Mouse (Mus musculus): ENCODE results near the gene Dusp5. TPM values are rescaled to one million over a fixed set of nuclear protein-coding genes. Genes with fewer than 3 reads are reported as not detected.
A peak's percentile ranks its signal among the peaks of the same experiment; 100 is the strongest.
"Not testable (repeated sequence)": the region's sequence is repeated elsewhere in the genome, so short reads cannot be mapped to it uniquely, and the experiment has no call there.

Dusp5 gene
- polyA plus RNA-seq, 1 experiment from 2014 or later: 2.2 TPM

- no peak overlapping the region for H3K9ac ChIP-seq (ENCODE audit: low read depth, low read length)
- H3K4me2 ChIP-seq (ENCODE audit: low read depth, low read length): no peak overlapping the region
- H3K27ac ChIP-seq (replicated peaks; ENCODE audit: low read depth, low read length): no peak overlapping the region
- H3K9me3 ChIP-seq (ENCODE audit: control insufficient read depth, low read length): no peaks in the 10 kb centered on the region
- no peak overlapping the region for H3K4me3 ChIP-seq (ENCODE audit: low read depth, low read length)
- DNase-seq (ENCODE audit: low spot score) (no peak), ATAC-seq (ENCODE audit: low read depth) (no peak)
- no peaks in the 10 kb centered on the region for H3K36me3 ChIP-seq (ENCODE audit: control insufficient read depth, insufficient read depth, low read length)
- no peaks in the 10 kb centered on the region for H3K4me1 ChIP-seq (ENCODE audit: control insufficient read depth, insufficient read depth, low read length)
- WGBS: 87% methylated on average over 4 of the region's 4 CpGs
- H3K27me3 ChIP-seq (replicated peaks; ENCODE audit: control insufficient read depth, insufficient read depth, low read length): no peaks in the 10 kb centered on the region
These were observed 36.4 kb upstream of the Dusp5 start for GRCm38 (mm10) chr19:53492528-53492927.

DNA sequence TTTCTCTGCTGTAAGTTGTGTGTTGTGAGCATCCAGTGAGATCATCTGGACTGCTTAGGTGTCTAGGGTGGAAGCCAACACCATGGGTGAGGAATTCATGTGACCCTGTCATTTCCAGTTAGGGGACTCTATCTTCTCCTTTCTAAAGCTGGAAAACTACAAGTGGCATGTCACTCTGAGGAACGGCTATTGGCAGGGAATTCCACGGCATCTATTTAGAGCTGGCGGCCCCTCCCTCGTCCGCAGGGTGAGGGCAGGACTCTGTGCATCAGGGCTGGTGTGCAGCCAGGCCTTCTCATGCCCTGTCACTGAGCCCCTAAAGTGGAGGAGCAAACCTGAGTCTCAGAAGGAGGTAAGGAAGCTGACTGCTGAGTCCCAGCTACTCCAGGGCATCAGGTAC, 35.0 kb upstream of the Dusp5 start:
- no peak for ATAC-seq (ENCODE audit: low read depth)
- H3K27ac ChIP-seq (replicated peaks; ENCODE audit: low read depth, low read length): no peak overlapping the region
- no peak for DNase-seq (ENCODE audit: low spot score)
- no peaks in the 10 kb centered on the region for H3K27me3 ChIP-seq (replicated peaks; ENCODE audit: control insufficient read depth, insufficient read depth, low read length)
- no peaks in the 10 kb centered on the region for H3K4me1 ChIP-seq (ENCODE audit: control insufficient read depth, insufficient read depth, low read length)
- H3K4me3 ChIP-seq (ENCODE audit: low read depth, low read length): no peak overlapping the region
- H3K9ac ChIP-seq (ENCODE audit: low read depth, low read length): no peak overlapping the region
- no peaks in the 10 kb centered on the region for H3K36me3 ChIP-seq (ENCODE audit: control insufficient read depth, insufficient read depth, low read length)
- whole genome bisulfite sequencing: 60% methylated on average over 5 of the region's 5 CpGs
- no peaks in the 10 kb centered on the region for H3K9me3 ChIP-seq (ENCODE audit: control insufficient read depth, low read length)
- no peak overlapping the region for H3K4me2 ChIP-seq (ENCODE audit: low read depth, low read length)

GRCm38 (mm10) chr19:53497910-53498309, 31.0 kb upstream of the Dusp5 start:
- DNase-seq (ENCODE audit: low spot score) (no peak), ATAC-seq (ENCODE audit: low read depth) (no peak)
- 54% methylated on average over 3 of the region's 3 CpGs for WGBS
- Histone ChIP-seq H3K27ac (replicated peaks; ENCODE audit: low read depth, low read length) (no peak overlapping the region), H3K36me3 (ENCODE audit: control insufficient read depth, insufficient read depth, low read length) (no peaks in the 10 kb centered on the region), H3K4me2 (ENCODE audit: low read depth, low read length) (no peak overlapping the region), H3K9me3 (ENCODE audit: control insufficient read depth, low read length) (no peaks in the 10 kb centered on the region), H3K4me1 (ENCODE audit: control insufficient read depth, insufficient read depth, low read length) (no peaks in the 10 kb centered on the region), H3K27me3 (replicated peaks; ENCODE audit: control insufficient read depth, insufficient read depth, low read length) (no peaks in the 10 kb centered on the region), H3K9ac (ENCODE audit: low read depth, low read length) (no peak overlapping the region), H3K4me3 (ENCODE audit: low read depth, low read length) (no peak overlapping the region)

GRCm38 (mm10) chr19:53499049-53499448, 29.9 kb upstream of the Dusp5 start:
- Histone ChIP-seq H3K27ac (replicated peaks; ENCODE audit: low read depth, low read length) (no peak overlapping the region), H3K27me3 (replicated peaks; ENCODE audit: control insufficient read depth, insufficient read depth, low read length) (no peaks in the 10 kb centered on the region), H3K4me1 (ENCODE audit: control insufficient read depth, insufficient read depth, low read length) (no peaks in the 10 kb centered on the region), H3K4me2 (ENCODE audit: low read depth, low read length) (no peak overlapping the region), H3K36me3 (ENCODE audit: control insufficient read depth, insufficient read depth, low read length) (no peaks in the 10 kb centered on the region), H3K9ac (ENCODE audit: low read depth, low read length) (no peak overlapping the region), H3K4me3 (ENCODE audit: low read depth, low read length) (no peak overlapping the region), H3K9me3 (ENCODE audit: control insufficient read depth, low read length) (no peaks in the 10 kb centered on the region)
- 93% methylated on average over 8 of the region's 8 CpGs for WGBS
- ATAC-seq (ENCODE audit: low read depth): no peak
- DNase-seq (ENCODE audit: low spot score): no peak

- H3K4me1 ChIP-seq (ENCODE audit: control insufficient read depth, insufficient read depth, low read length): no peaks in the 10 kb centered on the region
- no peak overlapping the region for H3K9ac ChIP-seq (ENCODE audit: low read depth, low read length)
- no peaks in the 10 kb centered on the region for H3K9me3 ChIP-seq (ENCODE audit: control insufficient read depth, low read length)
- 83% methylated on average over 4 of the region's 4 CpGs for WGBS
- DNase-seq (ENCODE audit: low spot score): no peak
- no peaks in the 10 kb centered on the region for H3K36me3 ChIP-seq (ENCODE audit: control insufficient read depth, insufficient read depth, low read length)
- H3K4me3 ChIP-seq (ENCODE audit: low read depth, low read length): no peak overlapping the region
- ATAC-seq (ENCODE audit: low read depth): no peak
- H3K27me3 ChIP-seq (replicated peaks; ENCODE audit: control insufficient read depth, insufficient read depth, low read length): no peaks in the 10 kb centered on the region
- H3K4me2 ChIP-seq (ENCODE audit: low read depth, low read length): no peak overlapping the region
- no peak overlapping the region for H3K27ac ChIP-seq (replicated peaks; ENCODE audit: low read depth, low read length)
These were observed 29.4 kb upstream of the Dusp5 start for GRCm38 (mm10) chr19:53499451-53499940.

- no peak for DNase-seq (ENCODE audit: low spot score)
- H3K9me3 ChIP-seq (ENCODE audit: control insufficient read depth, low read length): no peaks in the 10 kb centered on the region
- H3K36me3 ChIP-seq (ENCODE audit: control insufficient read depth, insufficient read depth, low read length): no peaks in the 10 kb centered on the region
- H3K9ac ChIP-seq (ENCODE audit: low read depth, low read length): no peak overlapping the region
- H3K4me3 ChIP-seq (ENCODE audit: low read depth, low read length): no peak overlapping the region
- 74% methylated on average over 21 of the region's 25 CpGs for WGBS
- H3K27me3 ChIP-seq (replicated peaks; ENCODE audit: control insufficient read depth, insufficient read depth, low read length): no peaks in the 10 kb centered on the region
- no peak overlapping the region for H3K4me2 ChIP-seq (ENCODE audit: low read depth, low read length)
- ATAC-seq (ENCODE audit: low read depth): no peak
- H3K27ac ChIP-seq (replicated peaks; ENCODE audit: low read depth, low read length): no peak overlapping the region
- H3K4me1 ChIP-seq (ENCODE audit: control insufficient read depth, insufficient read depth, low read length): no peaks in the 10 kb centered on the region
These were observed 28.5 kb upstream of the Dusp5 start for GRCm38 (mm10) chr19:53500298-53501006.

DNA sequence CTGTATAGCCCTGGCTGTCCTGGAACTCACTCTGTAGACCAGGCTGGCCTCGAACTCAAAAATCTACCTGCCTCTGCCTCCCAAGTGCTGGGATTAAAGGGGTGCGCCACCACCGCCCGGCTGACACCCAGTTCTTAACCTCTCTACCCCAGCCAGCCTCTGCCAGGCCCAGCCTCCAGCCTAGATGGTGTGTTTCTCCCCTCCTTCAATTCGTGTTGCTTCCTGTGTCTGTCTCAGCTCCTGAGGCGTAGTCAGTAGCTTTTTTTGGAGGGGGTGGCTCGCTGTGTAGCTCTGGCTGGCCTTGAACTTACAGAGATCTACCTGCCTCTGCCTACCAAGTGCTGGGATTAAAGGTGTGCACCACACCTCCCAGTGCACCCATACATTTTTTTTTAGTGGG, 27.7 kb upstream of the Dusp5 start:
- not testable (repeated sequence) for H3K4me1 ChIP-seq (ENCODE audit: control insufficient read depth, insufficient read depth, low read length); H3K36me3 ChIP-seq (ENCODE audit: control insufficient read depth, insufficient read depth, low read length); H3K4me3 ChIP-seq (ENCODE audit: low read depth, low read length); H3K9ac ChIP-seq (ENCODE audit: low read depth, low read length); H3K9me3 ChIP-seq (ENCODE audit: control insufficient read depth, low read length); ATAC-seq (ENCODE audit: low read depth); DNase-seq (ENCODE audit: low spot score); H3K4me2 ChIP-seq (ENCODE audit: low read depth, low read length); H3K27me3 ChIP-seq (replicated peaks; ENCODE audit: control insufficient read depth, insufficient read depth, low read length); H3K27ac ChIP-seq (replicated peaks; ENCODE audit: low read depth, low read length)
- WGBS: 81% methylated on average over 7 of the region's 7 CpGs

GRCm38 (mm10) chr19:53501765-53502164, 27.1 kb upstream of the Dusp5 start:
- H3K4me3 ChIP-seq (ENCODE audit: low read depth, low read length): no peak overlapping the region

GRCm38 (mm10) chr19:53502891-53503371, 26.0 kb upstream of the Dusp5 start:
- Histone ChIP-seq H3K4me1 (ENCODE audit: control insufficient read depth, insufficient read depth, low read length) (no peaks in the 10 kb centered on the region), H3K4me2 (ENCODE audit: low read depth, low read length) (no peak overlapping the region), H3K9ac (ENCODE audit: low read depth, low read length) (no peak overlapping the region), H3K27ac (replicated peaks; ENCODE audit: low read depth, low read length) (no peak overlapping the region), H3K36me3 (ENCODE audit: control insufficient read depth, insufficient read depth, low read length) (no peaks in the 10 kb centered on the region), H3K27me3 (replicated peaks; ENCODE audit: control insufficient read depth, insufficient read depth, low read length) (no peaks in the 10 kb centered on the region), H3K9me3 (ENCODE audit: control insufficient read depth, low read length) (no peaks in the 10 kb centered on the region), H3K4me3 (ENCODE audit: low read depth, low read length) (no peak overlapping the region)
- 44% methylated on average over 9 of the region's 9 CpGs for WGBS
- DNase-seq (ENCODE audit: low spot score): peak; percentile 42
- ATAC-seq (ENCODE audit: low read depth): no peak

More at GRCm38 (mm10) chr19:53501765-53502164, 27.1 kb upstream of the Dusp5 start:
- Histone ChIP-seq H3K36me3 (ENCODE audit: control insufficient read depth, insufficient read depth, low read length) (no peaks in the 10 kb centered on the region), H3K4me1 (ENCODE audit: control insufficient read depth, insufficient read depth, low read length) (no peaks in the 10 kb centered on the region), H3K9me3 (ENCODE audit: control insufficient read depth, low read length) (no peaks in the 10 kb centered on the region), H3K4me2 (ENCODE audit: low read depth, low read length) (no peak overlapping the region), H3K9ac (ENCODE audit: low read depth, low read length) (no peak overlapping the region), H3K27me3 (replicated peaks; ENCODE audit: control insufficient read depth, insufficient read depth, low read length) (no peaks in the 10 kb centered on the region), H3K27ac (replicated peaks; ENCODE audit: low read depth, low read length) (no peak overlapping the region)
- 92% methylated on average over 2 of the region's 2 CpGs for WGBS
- ATAC-seq (ENCODE audit: low read depth) (no peak), DNase-seq (ENCODE audit: low spot score) (no peak)
